Mouse (Mus musculus): ENCODE results near the gene Mettl6. TPM values are rescaled to one million over a fixed set of nuclear protein-coding genes. Genes with fewer than 3 reads are reported as not detected.
A peak's percentile ranks its signal among the peaks of the same experiment; 100 is the strongest.

Gene Mettl6
- polyA plus RNA-seq, 1 experiment from 2014 or later, result 51.7 TPM

DNA sequence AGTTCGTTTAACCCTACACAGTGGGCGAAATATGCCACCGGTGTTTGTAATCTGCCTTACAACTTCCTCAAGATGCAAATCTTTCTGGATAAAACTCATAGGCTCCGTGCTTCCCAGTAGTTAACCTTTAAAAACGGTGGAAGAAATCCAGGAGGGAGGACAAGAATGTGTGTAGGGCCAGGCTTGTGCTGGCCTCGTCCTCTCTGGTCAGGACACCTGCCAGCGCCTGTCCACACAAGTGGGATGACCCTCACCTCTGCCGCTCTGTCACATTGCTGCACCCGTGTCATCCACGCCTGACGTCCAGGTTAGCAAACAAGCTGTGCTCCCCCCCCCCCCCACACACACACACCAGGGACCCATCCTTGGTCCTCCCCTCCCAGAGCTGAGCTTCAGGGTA lies 55.6 kb downstream of the Mettl6 start:
- H3K9me3 ChIP-seq, result no peaks in the 10 kb centered on the region
- no peak overlapping the region for H3K4me3 ChIP-seq
- peaks cover 22% of the 10 kb centered on the region for H3K4me1 ChIP-seq
- peaks cover 31% of the 10 kb centered on the region for H3K27me3 ChIP-seq
- no peak overlapping the region for H3K27ac ChIP-seq
- H3K9ac ChIP-seq, result no peak overlapping the region
- ATAC-seq (ENCODE audit: borderline replicate concordance, extremely low read depth, low FRiP score, low TSS enrichment), result no peak
- WGBS, result 67% methylated on average over 11 of the region's 11 CpGs
- H3K36me3 ChIP-seq, result no peaks in the 10 kb centered on the region
- no peak overlapping the region for H3K4me2 ChIP-seq

DNA sequence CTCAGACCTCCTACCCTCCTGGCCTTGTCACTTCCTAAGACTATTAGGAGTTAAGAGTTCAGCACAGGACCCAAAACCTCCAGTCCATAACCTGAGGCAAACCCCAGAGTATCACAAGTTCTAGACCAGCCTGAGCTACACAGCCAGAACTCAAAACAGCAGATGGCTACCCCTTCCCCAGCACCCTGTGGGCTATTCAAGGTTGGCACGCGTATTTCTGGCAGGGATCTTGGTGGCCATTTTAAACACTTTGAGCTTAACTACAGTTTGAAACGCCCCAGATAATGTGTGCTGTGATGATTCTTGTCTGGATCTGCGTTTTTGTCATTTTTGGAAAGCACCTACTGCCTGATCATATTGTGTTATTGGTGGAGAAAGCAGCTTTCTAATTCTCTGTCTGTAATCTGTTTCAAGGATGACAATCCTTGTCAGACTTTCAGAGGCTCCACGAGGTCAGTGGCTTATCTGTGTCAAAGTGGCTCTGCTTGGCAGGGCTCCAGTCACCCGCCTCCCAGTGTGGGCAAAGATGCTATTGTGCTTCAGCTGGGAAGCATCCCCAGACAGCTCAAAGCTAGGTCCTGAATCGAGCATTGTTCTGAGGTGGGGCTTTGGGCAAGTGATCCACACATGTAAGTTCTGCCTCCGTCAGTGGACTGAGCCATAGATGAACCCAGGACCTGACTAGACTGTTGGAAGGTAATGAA lies 56.9 kb downstream of the Mettl6 start:
- H3K9me3 ChIP-seq, result no peaks in the 10 kb centered on the region
- no peak overlapping the region for H3K9ac ChIP-seq
- WGBS, result 44% methylated on average over 8 of the region's 8 CpGs
- no peaks in the 10 kb centered on the region for H3K36me3 ChIP-seq
- H3K27ac ChIP-seq, result no peak overlapping the region
- H3K27me3 ChIP-seq, result peaks cover 42% of the 10 kb centered on the region
- no peak overlapping the region for H3K4me2 ChIP-seq
- ATAC-seq (ENCODE audit: borderline replicate concordance, extremely low read depth, low FRiP score, low TSS enrichment), result no peak
- H3K4me1 ChIP-seq, result peaks cover 35% of the 10 kb centered on the region
- no peak overlapping the region for H3K4me3 ChIP-seq

DNA sequence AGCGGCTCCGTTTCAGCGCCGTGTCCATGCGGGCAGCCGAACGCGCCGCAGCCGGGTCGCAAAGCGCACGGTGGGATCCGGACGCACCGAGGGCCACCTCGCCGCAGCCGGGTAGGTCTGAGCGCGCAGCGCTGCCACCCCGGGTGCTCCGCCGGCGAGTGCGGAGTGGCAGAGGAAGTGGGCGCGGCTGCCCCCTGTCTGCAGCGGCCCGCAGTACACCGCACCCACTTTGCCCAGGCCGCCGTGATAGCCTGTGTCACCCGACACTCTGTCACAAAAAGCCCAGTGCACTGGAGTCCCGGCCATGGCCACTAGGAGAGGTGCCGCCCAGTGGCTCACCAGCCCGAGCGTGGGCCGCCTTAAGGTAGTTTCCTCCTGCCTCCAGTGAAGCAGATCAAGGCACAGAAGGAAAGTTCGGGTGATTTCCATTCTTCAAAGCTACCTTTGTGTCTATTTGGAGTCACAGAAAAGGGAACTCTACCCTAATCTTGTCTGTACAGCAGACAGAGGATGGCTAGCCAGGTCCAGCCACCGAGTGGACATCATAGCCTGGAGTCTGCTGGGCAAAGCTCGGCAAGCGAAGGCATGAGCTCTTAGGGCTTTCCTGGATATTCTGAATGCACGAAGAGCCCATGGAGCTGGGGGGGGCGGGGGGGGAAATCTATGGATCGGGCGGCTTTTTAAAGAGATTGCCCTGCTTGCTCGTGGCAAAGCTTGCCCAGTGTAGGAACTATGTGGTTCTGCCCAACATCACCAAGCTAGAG lies 58.7 kb downstream of the Mettl6 start, which contains the start of gene Sh3bp5:
Sh3bp5 (minus strand) TSS at position 149 of the 764 bp plus-strand sequence.
- no peaks in the 10 kb centered on the region for H3K36me3 ChIP-seq
- H3K4me2 ChIP-seq, result peak within 1 kb of the TSS; percentile 86
- peak within 1 kb of the TSS; percentile 73 for H3K4me3 ChIP-seq
- peak; percentile 84 for ATAC-seq (ENCODE audit: borderline replicate concordance, extremely low read depth, low FRiP score, low TSS enrichment)
- peak within 1 kb of the TSS; percentile 74 for H3K9ac ChIP-seq
- no peaks in the 10 kb centered on the region for H3K9me3 ChIP-seq
- H3K27me3 ChIP-seq, result peaks cover 56% of the 10 kb centered on the region
- H3K27ac ChIP-seq, result peak within 1 kb of the TSS; percentile 51; the same call in 1 of the 2 replicates
- H3K4me1 ChIP-seq, result peaks cover 50% of the 10 kb centered on the region
- WGBS, result 5% methylated on average over 49 of the region's 49 CpGs

- H3K27ac ChIP-seq, result peak overlapping the region; percentile 51; the same call in 1 of the 2 replicates
- WGBS, result under 1% methylated on average over 53 of the region's 53 CpGs
- ATAC-seq (ENCODE audit: borderline replicate concordance, extremely low read depth, low FRiP score, low TSS enrichment), result peak; percentile 28; the same call in 1 of the 2 replicates
Observed at GRCm38 (mm10) chr14:31435018-31435915, 59.6 kb downstream of the Mettl6 start.

DNA sequence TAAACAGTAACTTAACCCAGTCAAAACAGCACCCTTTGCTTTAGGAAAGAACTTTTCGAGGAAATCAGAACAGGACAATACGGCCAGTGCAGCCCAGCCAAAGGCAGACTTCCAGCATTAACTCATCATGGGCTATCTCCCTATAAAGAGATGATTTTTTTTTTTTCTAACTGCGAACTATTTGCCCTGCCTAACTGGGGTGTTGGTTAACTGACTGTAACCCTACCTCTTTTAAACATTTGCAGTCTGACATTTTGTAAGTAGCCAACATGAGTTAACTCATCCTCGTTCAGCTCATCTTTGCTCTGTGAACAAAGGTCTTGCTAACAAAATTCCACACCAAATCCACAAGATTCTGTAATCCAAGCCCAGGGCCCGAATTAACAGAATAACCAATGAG lies 60.4 kb downstream of the Mettl6 start:
- H3K4me3 ChIP-seq, result peak overlapping the region; percentile 73; the same call in 1 of the 2 replicates
- peaks cover 53% of the 10 kb centered on the region for H3K4me1 ChIP-seq
- peak overlapping the region; percentile 86 for H3K4me2 ChIP-seq
- no peaks in the 10 kb centered on the region for H3K9me3 ChIP-seq
- H3K36me3 ChIP-seq, result no peaks in the 10 kb centered on the region
- no peak overlapping the region for H3K9ac ChIP-seq
- peaks cover 62% of the 10 kb centered on the region for H3K27me3 ChIP-seq
- H3K27ac ChIP-seq, result peak overlapping the region; percentile 81
- no peak for ATAC-seq (ENCODE audit: borderline replicate concordance, extremely low read depth, low FRiP score, low TSS enrichment)
- WGBS, result 52% methylated on average over 5 of the region's 5 CpGs

More at GRCm38 (mm10) chr14:31435018-31435915, 59.6 kb downstream of the Mettl6 start:
- H3K27me3 ChIP-seq, result peaks cover 57% of the 10 kb centered on the region
- H3K9me3 ChIP-seq, result no peaks in the 10 kb centered on the region
- H3K4me1 ChIP-seq, result peaks cover 53% of the 10 kb centered on the region
- H3K9ac ChIP-seq, result peak overlapping the region; percentile 74
- no peaks in the 10 kb centered on the region for H3K36me3 ChIP-seq
- peak overlapping the region; percentile 86 for H3K4me2 ChIP-seq
- H3K4me3 ChIP-seq, result peak overlapping the region; percentile 73

- H3K9ac ChIP-seq, result no peak overlapping the region
- H3K4me2 ChIP-seq, result peak overlapping the region; percentile 86
- 34% methylated on average over 7 of the region's 7 CpGs for WGBS
- no peak for ATAC-seq (ENCODE audit: borderline replicate concordance, extremely low read depth, low FRiP score, low TSS enrichment)
- peaks cover 62% of the 10 kb centered on the region for H3K27me3 ChIP-seq
- H3K4me3 ChIP-seq, result no peak overlapping the region
- H3K27ac ChIP-seq, result peak overlapping the region; percentile 81
- H3K4me1 ChIP-seq, result peaks cover 57% of the 10 kb centered on the region
- no peaks in the 10 kb centered on the region for H3K9me3 ChIP-seq
- H3K36me3 ChIP-seq, result no peaks in the 10 kb centered on the region
Observed at GRCm38 (mm10) chr14:31433851-31434360, 60.9 kb downstream of the Mettl6 start.

DNA sequence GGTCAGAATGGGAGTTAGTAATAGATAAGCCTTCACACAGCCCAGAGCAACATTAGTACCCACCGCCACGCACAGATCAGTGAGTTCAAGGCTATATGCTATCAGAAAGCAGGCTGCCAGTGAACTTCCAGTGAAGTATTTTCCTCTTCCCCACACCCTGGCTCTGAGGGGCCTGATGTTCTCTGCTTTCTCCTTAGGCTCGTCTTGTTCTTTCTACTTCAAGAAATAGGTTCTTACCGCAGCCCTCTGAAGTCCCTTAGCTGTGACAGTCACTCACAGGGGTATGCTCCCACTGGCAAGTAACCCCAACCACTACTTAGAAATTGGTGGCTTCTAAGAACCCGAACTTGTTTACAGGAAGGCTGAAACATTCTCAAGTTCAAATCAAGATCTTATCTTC lies 61.7 kb downstream of the Mettl6 start:
- Histone ChIP-seq H3K4me2 (peak overlapping the region; percentile 86; the same call in 1 of the 2 replicates), H3K4me1 (peaks cover 61% of the 10 kb centered on the region), H3K9ac (no peak overlapping the region), H3K27me3 (peaks cover 60% of the 10 kb centered on the region), H3K27ac (peak overlapping the region; percentile 81), H3K9me3 (no peaks in the 10 kb centered on the region), H3K4me3 (no peak overlapping the region), H3K36me3 (no peaks in the 10 kb centered on the region)
- 52% methylated on average over 5 of the region's 5 CpGs for WGBS
- no peak for ATAC-seq (ENCODE audit: borderline replicate concordance, extremely low read depth, low FRiP score, low TSS enrichment)

GRCm38 (mm10) chr14:31432424-31432823 lies 62.4 kb downstream of the Mettl6 start:
- H3K4me2 ChIP-seq, result peak overlapping the region; percentile 33
- peak; percentile 47; the same call in 1 of the 2 replicates for ATAC-seq (ENCODE audit: borderline replicate concordance, extremely low read depth, low FRiP score, low TSS enrichment)
- peak overlapping the region; percentile 81 for H3K27ac ChIP-seq
- no peak overlapping the region for H3K9ac ChIP-seq
- H3K4me3 ChIP-seq, result no peak overlapping the region
- peaks cover 65% of the 10 kb centered on the region for H3K4me1 ChIP-seq
- WGBS, result 25% methylated on average over 4 of the region's 4 CpGs
- H3K36me3 ChIP-seq, result no peaks in the 10 kb centered on the region
- H3K9me3 ChIP-seq, result no peaks in the 10 kb centered on the region
- H3K27me3 ChIP-seq, result peaks cover 61% of the 10 kb centered on the region

DNA sequence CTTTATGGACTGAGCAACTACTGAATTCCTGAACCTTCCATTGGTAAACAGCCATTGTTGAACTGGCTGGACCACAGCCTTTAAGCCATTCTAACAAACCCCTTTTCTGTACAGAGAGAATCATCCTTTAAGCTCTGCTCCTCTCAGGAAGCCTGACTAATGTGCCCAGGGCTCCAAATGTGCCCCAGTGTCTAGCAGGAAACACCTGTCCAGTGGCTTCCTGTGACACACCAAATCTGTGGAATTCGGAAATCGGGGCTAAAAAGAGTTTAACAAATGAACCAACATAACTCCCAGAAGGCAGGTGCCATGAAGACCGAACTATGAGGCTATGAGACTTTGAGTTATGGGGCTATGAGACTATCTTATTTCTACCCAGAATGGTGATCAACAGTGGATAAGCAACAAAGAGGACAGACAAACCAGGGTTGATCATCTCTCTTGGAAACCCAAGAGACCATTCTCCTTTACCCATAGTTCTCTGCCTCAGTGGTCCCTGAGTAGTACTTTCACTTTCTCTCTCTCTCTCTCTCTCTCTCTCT lies 63.0 kb downstream of the Mettl6 start:
- no peak for ATAC-seq (ENCODE audit: borderline replicate concordance, extremely low read depth, low FRiP score, low TSS enrichment)
- H3K4me3 ChIP-seq, result no peak overlapping the region
- H3K4me2 ChIP-seq, result peak overlapping the region; percentile 33
- H3K9ac ChIP-seq, result no peak overlapping the region
- H3K4me1 ChIP-seq, result peaks cover 65% of the 10 kb centered on the region
- peak overlapping the region; percentile 81 for H3K27ac ChIP-seq
- 71% methylated on average over 3 of the region's 3 CpGs for WGBS
- peaks cover 61% of the 10 kb centered on the region for H3K27me3 ChIP-seq
- H3K36me3 ChIP-seq, result no peaks in the 10 kb centered on the region
- no peaks in the 10 kb centered on the region for H3K9me3 ChIP-seq

DNA sequence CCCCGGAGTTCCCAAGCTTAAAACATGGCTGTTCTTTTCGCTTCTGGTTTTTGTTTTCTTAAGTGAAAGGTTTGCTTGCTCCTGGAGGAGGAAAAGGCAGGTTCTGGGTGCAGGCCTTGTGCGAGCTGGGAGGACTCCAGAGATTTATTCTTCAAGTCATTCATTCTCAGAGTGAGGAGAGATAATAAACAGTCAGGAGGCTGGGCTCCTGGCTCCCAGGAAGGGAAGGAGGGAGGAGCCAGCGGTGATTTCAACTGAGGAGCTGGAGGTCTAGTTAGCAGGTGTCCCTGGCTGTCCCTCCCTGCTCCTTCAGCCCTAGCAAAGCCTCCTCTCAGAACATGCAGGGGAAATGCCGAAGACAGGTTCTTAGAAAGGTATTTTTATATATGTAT lies 65.8 kb downstream of the Mettl6 start:
- 35% methylated on average over 5 of the region's 5 CpGs for WGBS
- peak overlapping the region; percentile 9; the same call in 1 of the 2 replicates for H3K4me2 ChIP-seq
- H3K36me3 ChIP-seq, result no peaks in the 10 kb centered on the region
- H3K9me3 ChIP-seq, result no peaks in the 10 kb centered on the region
- no peak for ATAC-seq (ENCODE audit: borderline replicate concordance, extremely low read depth, low FRiP score, low TSS enrichment)
- H3K4me3 ChIP-seq, result no peak overlapping the region
- peak overlapping the region; percentile 51 for H3K27ac ChIP-seq
- H3K9ac ChIP-seq, result no peak overlapping the region
- H3K27me3 ChIP-seq, result peaks cover 56% of the 10 kb centered on the region
- peaks cover 48% of the 10 kb centered on the region for H3K4me1 ChIP-seq

All from lung, embryonic 15.5 days (tissue).